Mouse (Mus musculus): ENCODE results near the gene Slc10a7.

Gene Slc10a7

GRCm38 (mm10) chr8:78549971-78550751 is 41.0 kb downstream of the Slc10a7 start:
- DNase-seq = no peak

- DNase-seq = no peak
Observed at GRCm38 (mm10) chr8:78550752-78551134, 41.6 kb downstream of the Slc10a7 start.

DNA sequence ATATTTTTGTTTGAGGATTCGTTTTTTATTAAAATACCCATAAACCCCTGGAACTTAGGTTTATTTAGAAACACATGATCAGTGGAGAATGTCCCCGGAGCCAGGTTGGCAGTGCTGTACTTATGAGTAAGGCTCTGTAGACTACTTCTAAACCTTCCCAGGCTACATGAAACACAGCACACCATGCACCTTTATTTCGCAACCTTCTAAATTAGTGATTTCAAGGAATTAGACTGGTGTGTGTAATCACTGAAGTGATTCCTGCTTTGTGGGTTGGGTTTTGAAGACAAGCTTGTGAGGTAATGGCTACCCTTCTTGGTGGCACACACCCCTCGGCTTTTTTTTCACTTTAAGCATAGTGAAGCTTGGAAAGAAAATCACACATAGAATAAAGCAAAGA is 46.7 kb downstream of the Slc10a7 start:
- DNase-seq = no peak

- no peak for DNase-seq
Observed at GRCm38 (mm10) chr8:78556773-78557434, 47.8 kb downstream of the Slc10a7 start.

- no peak for DNase-seq
Observed at GRCm38 (mm10) chr8:78561620-78562019, 52.5 kb downstream of the Slc10a7 start.

- DNase-seq = no peak
Observed at GRCm38 (mm10) chr8:78563466-78564058, 54.4 kb downstream of the Slc10a7 start.

DNA sequence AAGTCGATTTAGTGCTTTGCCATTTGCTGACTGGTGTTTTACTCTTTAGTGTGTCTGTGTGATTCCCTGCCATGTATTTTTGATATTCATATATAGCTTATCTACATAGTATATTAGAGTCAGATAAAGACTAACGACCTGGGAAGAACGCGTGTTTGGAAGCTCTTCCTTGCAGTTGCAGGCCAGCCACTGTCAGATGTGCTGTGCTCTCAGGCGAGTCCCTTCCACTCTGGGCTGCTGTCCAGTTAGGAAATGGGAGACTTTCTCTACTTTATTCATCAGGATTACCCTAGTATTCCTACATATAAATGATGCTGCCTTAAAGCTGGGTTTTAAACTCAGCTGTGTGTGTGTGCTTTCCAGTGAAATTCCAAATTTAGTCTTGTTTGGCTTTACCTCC is 55.1 kb downstream of the Slc10a7 start:
- no peak for DNase-seq

GRCm38 (mm10) chr8:78568196-78568595 is 59.0 kb downstream of the Slc10a7 start:
- DNase-seq = no peak

DNA sequence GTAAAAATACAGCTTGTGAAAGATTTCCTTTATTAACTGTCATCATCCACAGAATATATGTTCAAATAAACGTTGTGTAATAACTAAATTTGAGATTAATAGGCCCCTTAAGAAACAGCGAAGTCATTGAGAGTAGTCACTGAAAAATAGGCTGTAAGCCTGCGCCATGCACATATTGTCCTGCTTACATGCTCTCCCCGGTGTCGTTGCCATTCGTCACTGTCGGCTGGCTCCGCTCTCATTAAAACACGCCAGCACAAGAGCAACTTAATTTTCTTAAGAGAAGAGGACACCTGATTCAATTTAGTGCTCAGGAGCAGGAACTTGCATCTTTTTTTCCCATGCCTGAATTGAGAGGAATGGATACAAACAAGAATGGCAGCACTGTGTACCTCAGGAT is 62.4 kb downstream of the Slc10a7 start:
- no peak for DNase-seq

DNA sequence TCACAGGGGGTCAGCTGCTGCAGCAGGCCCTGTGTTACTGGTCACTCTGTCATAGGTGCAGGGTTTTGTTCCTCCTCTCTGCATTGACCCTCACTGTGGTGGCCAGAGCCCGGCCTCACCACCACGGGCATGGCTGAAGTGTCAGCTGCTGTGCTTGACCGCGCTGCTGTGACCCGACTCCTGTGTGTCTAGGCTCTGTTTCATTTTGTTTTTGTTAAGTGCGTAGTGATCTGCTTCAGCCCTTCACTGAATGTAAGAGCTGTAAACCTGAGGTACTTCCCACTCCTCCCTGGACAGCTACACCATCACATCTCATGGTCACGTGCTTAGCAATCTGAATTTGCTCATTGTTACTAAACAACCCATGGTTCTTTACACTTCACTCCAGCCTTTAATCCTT is 65.1 kb downstream of the Slc10a7 start:
- DNase-seq = no peak

GRCm38 (mm10) chr8:78577569-78577968 is 68.4 kb downstream of the Slc10a7 start:
- no peak for DNase-seq

- no peak for DNase-seq
Observed at GRCm38 (mm10) chr8:78578036-78578435, 68.9 kb downstream of the Slc10a7 start.

DNA sequence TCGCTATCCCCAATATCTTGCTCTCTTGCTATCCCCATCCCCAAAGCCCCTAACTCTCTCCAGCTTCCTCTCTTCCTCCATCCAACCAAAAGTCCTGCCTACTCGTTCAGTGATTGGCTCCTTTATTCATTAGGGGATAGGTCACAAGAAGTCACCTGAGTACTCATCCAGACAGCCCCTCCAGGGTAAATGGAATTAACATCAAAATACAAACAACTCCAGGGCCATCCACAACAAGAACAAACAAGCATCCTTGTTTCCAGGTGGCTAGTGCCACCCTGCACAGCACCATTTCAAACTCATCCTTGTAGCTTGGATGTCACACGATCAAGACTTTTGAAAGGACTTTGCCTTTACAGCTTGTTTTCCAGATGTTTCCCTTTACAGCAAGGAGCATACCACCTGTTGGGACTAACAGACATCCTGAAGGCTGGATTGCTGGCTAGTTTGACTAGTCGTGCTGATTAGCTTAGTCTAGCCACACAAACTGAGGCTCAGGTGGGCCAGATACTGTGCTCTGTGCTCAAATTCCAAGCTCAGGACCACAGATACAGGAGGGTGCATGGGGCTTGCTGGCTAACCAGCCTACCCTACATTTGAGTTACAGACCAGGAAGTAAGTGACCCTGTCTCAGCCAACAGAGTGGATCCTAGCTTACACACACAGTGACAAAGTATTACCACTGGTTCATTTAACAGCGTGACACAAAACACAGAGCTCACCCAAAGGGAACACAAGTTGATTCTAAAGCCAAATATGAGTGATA is 75.0 kb downstream of the Slc10a7 start:
- DNase-seq = no peak

GRCm38 (mm10) chr8:78584863-78585262 is 75.7 kb downstream of the Slc10a7 start:
- no peak for DNase-seq

DNA sequence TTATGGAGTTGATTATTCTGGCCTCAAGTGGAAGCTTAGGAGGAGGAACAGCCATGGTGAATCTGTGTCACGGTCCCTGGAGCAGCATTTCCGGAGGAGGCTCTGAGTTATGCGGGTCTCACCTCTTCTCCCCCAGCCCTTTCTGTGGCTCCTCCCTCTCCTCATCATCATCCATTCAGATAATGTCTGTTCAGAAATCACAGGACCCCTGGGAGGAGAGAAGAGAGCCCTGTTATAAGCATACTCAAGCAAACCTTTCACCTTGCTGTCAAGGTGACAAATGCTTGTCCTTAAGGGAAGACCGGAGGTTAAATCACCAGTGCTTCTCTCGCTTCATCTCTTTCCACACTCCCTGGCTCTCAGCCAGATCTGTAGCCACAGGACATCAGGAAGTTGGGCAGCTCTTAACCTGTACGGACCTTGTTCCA is 86.3 kb downstream of the Slc10a7 start:
- no peak for DNase-seq

DNA sequence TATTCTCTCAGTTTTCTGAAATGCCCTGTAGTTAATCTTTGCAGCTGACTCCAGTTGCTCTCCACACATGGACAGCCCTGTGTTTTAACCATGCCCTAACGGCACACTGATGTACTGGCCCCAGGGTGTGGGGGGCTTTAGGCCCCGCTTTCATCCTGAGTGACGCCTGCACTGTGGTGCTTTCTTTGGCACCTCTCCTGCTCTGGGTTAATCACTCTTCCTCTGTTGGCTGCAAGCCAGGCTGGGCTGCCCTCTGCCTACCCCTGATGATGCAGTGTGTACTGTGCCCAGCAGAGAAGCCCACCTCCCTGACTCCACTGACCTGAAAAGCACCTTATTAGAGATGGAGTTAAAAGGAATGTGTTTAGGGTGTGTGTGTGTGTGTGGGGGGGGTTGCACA is 89.1 kb downstream of the Slc10a7 start:
- DNase-seq = no peak

GRCm38 (mm10) chr8:78603084-78603483 is 93.9 kb downstream of the Slc10a7 start:
- no peak for DNase-seq

GRCm38 (mm10) chr8:78604426-78604825 is 95.3 kb downstream of the Slc10a7 start:
- no peak for DNase-seq

DNA sequence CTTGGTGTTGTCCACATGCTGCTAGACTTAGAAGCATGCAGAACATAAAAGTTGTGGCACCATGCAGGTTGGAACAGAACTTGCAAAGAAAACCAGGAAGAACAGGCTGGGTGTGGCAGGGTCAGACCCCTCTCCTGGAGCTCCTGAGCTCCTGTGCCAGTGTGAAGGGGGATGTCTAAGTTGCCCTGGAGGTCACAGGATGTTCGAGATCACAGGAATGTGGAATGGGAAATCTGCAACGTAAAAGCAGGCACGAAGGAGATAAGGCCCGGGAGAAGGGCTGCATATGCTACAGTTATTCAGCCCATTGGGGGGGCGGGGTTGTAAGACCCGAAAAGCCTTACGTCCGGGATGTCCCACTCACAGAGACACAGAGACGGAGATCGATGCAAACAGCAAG is 100.2 kb downstream of the Slc10a7 start:
- no peak for DNase-seq

DNA sequence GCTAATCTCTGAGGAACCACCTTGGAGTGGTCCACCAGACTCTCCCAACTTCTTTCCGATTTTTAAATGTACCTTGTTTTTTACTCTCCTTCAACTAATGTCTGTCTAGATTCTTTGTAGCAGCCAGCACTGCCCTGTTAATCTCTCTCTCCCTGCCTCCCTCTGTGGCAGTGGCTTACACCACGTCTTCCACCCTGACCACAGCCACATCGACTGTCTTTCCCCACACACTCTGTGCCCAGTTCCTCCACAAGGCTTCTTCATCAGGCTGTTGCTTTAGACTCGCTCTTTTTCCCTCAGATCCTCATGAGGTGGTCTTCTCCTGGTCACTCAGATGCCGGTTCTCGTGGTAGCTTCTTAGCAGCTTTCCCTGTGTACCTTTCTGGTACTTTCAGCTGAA is 101.9 kb downstream of the Slc10a7 start:
- DNase-seq = no peak

GRCm38 (mm10) chr8:78622362-78622761 is 113.2 kb downstream of the Slc10a7 start:
- no peak for DNase-seq

DNA sequence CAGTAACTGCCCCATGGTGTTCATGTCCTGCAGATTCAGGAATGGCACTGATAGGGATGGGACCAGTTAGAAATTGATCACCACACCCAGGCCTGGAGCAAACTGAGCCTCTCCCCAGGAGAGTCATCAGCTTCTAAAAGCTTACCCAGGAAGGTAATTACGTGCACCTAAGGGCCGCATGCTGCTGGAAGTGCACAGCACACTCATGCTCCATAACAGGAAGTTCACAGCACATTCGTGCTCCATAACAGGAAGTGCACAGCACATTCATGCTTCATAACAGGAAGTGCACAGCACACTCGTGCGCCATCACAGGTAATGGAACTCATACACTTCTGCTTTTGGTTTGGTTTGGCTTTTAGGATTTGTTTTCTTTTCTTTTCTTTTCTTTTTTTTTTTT is 114.8 kb downstream of the Slc10a7 start:
- DNase-seq = no peak

DNA sequence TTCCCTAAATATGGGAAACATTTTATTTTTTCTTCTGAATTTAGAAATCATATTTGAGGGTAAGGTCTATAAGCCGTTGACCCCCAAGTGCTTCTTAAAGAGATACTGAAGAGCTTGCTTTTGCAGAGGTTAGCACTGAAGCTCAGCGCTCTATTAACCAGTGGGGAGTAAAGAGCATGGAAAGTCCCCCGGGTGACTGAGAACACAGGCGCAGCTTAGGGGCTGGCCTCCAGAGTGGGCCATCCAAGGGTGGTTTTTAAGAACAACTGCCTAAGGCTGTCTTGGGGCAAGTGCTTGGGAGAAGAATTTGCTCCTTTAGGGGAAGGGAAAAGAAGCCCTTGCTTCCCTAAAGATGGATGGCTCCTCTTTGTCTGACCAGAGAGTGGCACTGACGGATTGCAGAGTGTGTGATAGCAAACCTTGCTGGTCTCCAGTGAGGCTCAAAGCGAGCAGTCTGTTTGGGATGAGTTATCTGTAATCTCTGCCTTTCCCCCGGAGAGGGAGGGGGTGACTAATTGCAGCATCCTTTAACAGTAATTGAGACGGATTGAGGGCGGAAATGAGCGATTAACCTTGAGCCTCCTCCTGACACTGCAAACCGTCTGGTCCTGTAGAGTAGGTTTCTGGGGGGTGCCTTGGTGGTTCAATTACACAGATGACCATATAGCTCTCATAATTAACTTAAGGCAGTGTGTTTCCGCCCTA is 115.7 kb downstream of the Slc10a7 start:
- DNase-seq = no peak
